Mouse (Mus musculus): Measurements from ENCODE around the gene Polr2a.
A peak's percentile ranks its signal among the peaks of the same experiment; 100 is the strongest.

Polr2a gene

DNA sequence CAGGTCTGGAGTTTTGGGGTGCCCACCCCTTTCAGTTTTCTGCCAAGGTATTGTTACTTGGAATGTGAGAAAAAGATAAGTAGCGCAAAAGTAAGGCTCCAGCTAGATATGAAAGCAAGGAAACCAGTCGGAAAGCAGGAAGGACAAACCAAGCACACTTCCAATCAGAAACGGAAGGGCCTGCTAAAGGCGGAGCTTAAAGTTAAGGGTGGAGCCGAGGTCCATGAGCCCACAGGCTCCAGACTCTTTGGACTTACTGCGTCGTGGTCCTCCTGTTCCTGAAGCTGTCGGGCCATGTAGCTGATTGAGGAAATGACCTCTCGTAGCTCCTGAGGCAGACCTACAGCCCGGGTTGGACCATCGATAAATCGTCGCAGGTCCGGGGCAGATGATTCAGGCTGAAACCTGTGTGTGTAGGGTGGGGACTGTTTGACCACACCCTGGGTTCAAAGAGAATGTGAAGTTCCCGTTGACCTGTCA lies 26.4 kb upstream of the Polr2a start:
- DNase-seq (ENCODE audit: inconsistent ontology term) = no peak

- no peak for DNase-seq (ENCODE audit: inconsistent ontology term)
Measured at GRCm38 (mm10) chr11:69781828-69782227, 23.4 kb upstream of the Polr2a start.

DNA sequence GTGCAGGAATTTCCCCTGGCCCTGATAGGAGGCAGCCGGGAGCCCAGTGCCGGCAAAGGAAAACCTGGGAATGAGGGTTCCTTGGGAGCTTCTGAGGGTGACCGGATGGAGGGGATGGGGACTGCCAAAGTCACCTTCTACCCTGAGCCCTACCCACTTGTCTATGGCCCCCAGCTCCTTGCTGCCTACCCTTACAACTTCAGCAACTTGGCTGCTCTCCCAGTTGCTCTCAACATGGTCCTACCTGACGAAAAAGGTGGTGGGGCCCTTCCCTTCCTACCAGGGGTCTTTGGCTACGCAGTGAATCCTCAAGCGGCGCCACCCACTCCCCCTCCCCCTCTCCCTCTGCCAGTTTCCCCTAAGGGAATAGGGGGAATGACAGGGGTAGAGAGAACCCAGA lies 20.5 kb upstream of the Polr2a start:
- no peak for DNase-seq (ENCODE audit: inconsistent ontology term)

DNA sequence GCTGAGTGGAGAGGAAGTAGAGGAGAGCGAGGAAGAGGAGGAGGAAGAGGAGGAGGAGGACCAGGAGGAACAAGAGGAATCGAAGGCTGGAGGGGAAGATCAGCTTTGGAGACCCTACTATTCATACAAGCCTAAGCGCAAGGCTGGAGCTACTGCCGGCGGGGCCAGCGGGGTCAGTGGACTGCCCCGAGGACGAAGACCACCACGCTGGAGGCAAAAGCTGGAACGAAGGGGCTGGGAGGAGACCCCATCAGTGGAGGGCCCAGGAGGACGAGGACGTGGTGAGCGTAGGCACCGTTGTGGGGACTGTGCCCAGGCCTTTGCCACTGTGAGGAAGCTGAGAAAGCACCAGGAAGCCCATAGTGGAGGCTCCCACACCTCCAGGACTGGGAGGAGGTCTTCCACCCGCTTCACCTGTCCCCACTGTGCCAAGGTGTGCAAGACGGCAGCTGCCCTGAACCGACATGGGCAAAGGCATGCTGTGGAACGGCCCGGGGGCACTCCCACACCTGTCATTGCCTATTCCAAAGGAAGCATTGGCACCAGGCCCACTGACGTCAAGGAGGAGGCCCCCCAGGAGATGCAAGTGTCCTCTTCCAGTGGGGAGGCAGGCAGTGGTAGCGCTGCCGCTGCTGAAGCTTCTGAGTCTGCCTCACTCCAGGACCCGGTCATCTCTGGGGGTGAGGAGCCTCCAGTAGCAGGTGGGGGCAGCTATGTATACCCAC lies 20.0 kb upstream of the Polr2a start:
- no peak for DNase-seq (ENCODE audit: inconsistent ontology term)

GRCm38 (mm10) chr11:69777504-69778257 lies 19.2 kb upstream of the Polr2a start:
- no peak for DNase-seq (ENCODE audit: inconsistent ontology term)

- no peak for DNase-seq (ENCODE audit: inconsistent ontology term)
Measured at GRCm38 (mm10) chr11:69776488-69776887, 18.1 kb upstream of the Polr2a start.

GRCm38 (mm10) chr11:69775716-69776115 lies 17.3 kb upstream of the Polr2a start:
- DNase-seq (ENCODE audit: inconsistent ontology term) = no peak

DNA sequence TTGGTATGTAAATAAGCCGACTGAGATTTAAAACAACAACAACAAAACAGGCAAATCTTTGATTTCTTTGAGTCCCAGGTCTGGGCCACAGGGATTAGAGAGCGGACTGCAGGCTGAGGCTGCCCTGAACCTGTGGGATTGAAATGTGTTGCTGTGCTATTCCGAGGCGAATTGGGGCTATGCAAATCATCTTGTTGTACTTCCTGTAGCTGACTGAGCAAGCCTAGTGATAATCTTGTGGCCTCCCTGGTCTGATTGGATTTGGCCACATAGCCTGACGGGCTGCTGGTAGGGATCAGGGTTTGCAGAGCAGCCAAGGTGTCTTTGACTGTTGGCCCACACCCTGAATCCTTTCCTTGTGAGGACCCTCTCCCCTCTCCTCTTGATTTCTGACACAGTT lies 16.5 kb upstream of the Polr2a start:
- DNase-seq (ENCODE audit: inconsistent ontology term) = no peak

- no peak for DNase-seq (ENCODE audit: inconsistent ontology term)
Measured at GRCm38 (mm10) chr11:69767625-69767909, 9.1 kb upstream of the Polr2a start.

DNA sequence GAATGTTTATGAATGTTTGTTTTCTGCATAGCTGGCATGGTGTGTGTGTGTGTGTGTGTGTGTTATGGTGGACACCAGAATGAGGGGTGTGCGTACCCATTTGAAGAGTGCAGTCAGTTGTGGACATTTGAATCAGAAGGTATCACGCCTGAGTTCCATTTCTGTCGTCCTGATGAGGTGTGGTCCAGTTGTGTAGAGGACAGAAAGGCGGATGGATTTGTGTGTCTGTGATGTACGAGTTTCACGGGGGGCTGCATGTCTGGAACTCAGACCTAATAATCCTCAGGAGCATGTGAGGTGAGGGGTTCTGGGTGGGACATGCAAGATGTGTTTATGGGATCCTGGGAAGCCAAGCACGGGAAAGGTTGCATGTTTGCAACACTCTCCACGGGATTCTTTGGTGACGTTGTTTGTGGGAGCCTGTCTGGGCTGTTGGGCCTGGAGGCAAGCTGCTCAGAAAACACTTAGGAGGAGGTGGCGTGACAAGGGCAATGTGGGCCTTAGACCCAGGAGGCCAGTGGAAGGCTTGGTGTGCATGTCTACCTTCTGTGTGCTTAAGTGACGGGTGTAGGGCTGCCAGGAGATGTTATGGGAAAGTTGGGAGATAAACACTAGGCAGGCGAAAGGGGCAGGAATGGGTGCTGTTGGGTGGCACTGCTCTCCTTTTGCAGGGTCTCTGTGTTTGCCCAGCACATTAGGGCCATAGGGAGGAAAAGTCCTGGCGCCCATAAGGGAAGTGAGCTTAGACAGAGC lies 8.6 kb upstream of the Polr2a start:
- no peak for DNase-seq (ENCODE audit: inconsistent ontology term)

DNA sequence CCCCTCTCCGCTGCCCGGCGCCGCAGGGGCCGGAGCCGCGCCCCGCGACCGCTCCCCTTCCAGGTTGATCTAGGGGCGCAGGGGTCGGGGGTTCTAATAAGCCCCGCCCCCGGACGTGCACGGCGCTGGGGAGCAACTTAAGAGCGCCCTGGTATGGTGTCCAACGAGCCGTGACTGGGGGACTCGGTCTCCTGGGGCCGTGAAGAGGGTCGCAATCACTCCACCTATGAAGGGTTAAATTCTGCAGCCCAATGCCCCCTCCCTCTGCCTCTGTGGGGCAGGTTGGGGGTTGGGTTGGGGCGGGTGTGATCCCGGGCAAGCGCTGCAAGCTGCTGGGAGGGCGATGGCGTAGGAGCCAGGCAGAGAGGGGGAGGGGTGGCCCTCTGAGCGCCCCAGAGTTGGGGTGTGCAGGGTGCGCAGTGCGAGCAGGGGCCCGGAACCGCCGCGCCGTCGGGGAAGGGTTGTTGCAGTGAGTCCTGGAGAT lies 7.7 kb upstream of the Polr2a start:
- peak; percentile 75 for DNase-seq (ENCODE audit: inconsistent ontology term)

GRCm38 (mm10) chr11:69765221-69766125 lies 7.0 kb upstream of the Polr2a start, which contains the start of gene Zbtb4:
Gene Zbtb4, plus strand, starts transcription at chr11:69765912.
- DNase-seq (ENCODE audit: inconsistent ontology term) = peak; percentile 53

GRCm38 (mm10) chr11:69763551-69763950 lies 5.1 kb upstream of the Polr2a start:
- no peak for DNase-seq (ENCODE audit: inconsistent ontology term)

DNA sequence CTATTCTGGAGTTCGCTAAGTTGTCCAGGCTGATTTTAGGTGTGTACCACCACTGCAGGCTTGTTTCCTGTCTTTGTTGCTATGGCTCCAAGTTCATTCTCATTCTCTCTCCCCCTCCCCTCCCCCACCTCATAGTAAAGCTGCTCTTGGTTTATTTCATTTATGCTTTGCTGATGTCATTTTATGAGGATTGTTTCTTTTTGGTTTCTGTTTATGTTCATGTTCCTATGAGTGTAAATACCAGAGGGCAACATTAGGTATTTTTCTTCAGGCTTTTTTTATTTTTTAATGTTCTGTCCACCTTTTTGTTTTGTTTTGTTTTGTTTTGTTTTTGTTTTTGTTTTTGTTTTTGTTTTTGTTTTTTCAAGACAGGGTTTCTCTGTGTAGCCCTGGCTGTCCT lies 3.4 kb upstream of the Polr2a start, which contains the start of gene Slc35g3:
Gene Slc35g3 (minus strand): TSS at position 101 of the 400 bp plus-strand sequence.
- no peak for DNase-seq (ENCODE audit: inconsistent ontology term)

GRCm38 (mm10) chr11:69760901-69761200 lies 2.4 kb upstream of the Polr2a start:
- DNase-seq (ENCODE audit: inconsistent ontology term) = no peak

- DNase-seq (ENCODE audit: inconsistent ontology term) = no peak
Measured at GRCm38 (mm10) chr11:69760160-69760900, 1.9 kb upstream of the Polr2a start.

DNA sequence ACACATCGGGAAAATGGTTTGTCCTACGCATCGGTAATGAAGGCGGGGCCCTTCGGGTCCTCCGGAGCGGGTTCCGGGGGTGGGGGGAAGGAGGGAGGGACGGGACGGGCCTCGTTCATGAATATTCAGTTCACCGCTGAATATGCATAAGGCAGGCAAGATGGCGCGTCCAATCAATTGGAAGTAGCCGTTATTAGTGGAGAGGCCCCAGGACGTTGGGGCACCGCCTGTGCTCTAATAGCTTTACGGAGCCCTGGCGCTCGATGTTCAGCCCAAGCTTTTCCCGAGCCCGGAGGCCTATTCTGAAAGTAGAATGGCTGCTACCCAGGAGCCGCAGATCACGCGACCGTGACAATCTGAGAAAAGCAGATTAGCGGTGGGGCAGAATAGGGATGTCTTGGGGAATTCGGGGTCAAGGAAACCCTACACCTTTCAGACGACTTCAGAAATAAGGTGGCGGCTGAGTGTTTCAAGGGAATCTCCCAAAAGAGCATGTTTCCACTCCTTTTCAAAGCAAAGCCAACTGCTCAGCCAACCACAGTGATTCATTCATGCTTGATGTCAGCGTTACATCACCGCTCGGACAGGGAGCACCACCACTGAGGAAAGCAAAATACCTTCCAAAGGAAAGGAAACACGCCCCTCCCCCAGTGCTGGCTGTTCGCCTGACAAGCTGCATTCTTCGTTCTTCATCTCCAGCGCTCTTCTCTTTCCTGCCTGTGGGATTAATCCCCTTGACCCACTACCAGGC lies 709 bp upstream of the Polr2a start:
- DNase-seq (ENCODE audit: inconsistent ontology term) = peak; percentile 94

DNA sequence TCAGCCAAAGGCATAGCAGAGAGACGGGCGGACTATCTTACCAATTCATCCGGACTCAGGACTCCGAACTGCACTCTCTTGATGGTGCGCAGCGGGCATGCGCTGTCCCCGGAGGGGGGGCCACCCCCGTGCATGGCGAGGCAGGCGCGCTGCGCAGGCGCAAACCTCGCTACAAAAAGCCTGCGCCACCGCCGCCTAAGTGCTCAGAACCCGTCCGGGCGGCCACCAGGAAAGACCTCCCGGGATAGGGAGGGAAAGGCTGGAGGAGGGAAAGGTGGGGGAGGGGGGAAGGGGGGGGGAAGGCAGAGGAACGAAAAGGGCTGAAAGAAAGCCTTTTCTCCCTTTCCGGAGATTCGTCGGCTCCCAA lies 364 bp downstream of the Polr2a start:
- peak; percentile 97 for DNase-seq (ENCODE audit: inconsistent ontology term)

DNA sequence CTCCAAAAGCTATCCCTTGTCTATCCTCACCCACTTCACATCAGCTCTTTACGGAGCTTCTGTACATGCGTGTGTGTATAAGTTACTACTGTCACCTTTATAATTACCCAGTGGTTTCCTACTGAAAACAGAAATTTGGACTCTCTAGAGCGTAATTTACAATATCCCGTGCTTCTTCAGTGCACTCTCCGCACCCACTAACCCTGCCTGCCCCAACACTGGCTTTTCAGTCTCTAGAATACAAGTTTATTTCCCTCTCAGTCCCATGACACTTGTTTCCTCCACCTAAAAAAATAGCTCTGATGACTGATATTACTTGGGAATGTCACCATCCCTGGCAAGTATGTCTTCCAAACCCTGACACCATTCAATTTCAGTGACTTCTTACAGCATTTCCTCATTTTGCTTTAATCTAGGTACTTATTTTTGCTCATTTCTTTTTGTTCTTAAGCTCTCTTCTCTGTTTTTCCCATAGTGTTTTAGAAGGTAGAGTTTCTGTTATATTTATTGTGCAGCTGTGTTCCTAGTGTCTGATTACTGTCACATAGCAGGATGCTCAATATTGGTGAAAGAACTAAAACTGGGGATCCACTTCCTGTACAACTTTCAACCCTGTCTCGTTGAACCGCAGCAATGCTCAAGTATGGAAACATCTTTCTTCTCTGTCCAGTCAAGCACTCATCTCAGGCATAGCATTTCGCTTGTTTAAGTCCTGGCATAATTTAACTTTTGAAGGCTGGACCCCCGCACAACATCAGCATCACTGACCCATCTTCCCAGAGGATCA lies 941 bp downstream of the Polr2a start:
- no peak for DNase-seq (ENCODE audit: inconsistent ontology term)
